10 mouse cellular contexts compared by ENCODE assay signal in genomic region chr6:85450140-85450539, GRCm38 (mm10). TPM values are rescaled to one million over a fixed set of nuclear protein-coding genes. Genes with fewer than 3 reads are reported as not detected.
A peak's percentile ranks its signal among the peaks of the same experiment; 100 is the strongest.
DNase-seq lines count a peak whose midpoint lies in the region; ATAC-seq and TF ChIP-seq lines count a peak whose summit lies in the region.
"Not testable (repeated sequence)": the region's sequence is repeated elsewhere in the genome, so short reads cannot be mapped to it uniquely, and the experiment has no call there.
"Had no signal": no experiment of that assay in that cellular context is flagged by ENCODE, and none has a peak within 500 bp of the region (broad histone marks: within the 10 kb centered on the region; RNA-seq: fewer than 3 reads in every experiment).

No protein-coding gene starts in this region.

- not testable (repeated sequence) for H3K27me3 ChIP-seq in ES-Bruce4 (ENCODE audit: control insufficient read depth, insufficient read depth, low read length, poor library complexity, severe bottlenecking); forebrain, embryonic 10.5 days (ENCODE audit: poor library complexity, severe bottlenecking); heart, embryonic 15.5 days; limb, embryonic 10.5 days (ENCODE audit: low read depth, poor library complexity, severe bottlenecking); liver, embryonic 16.5 days (ENCODE audit: control insufficient read depth, insufficient read depth, low read depth, low read length); midbrain, embryonic 14.5 days (ENCODE audit: control insufficient read depth, insufficient read depth, low read length); stomach, embryonic 16.5 days (ENCODE audit: control insufficient read depth, insufficient read depth, low read length)

- 66% methylated on average over 1 of the region's 1 CpGs for WGBS in forebrain, embryonic 10.5 days
- WGBS in heart, embryonic 15.5 days, result 53% methylated on average over 1 of the region's 1 CpGs
- 64% methylated on average over 1 of the region's 1 CpGs for WGBS in limb, embryonic 10.5 days
- 24% methylated on average over 1 of the region's 1 CpGs for WGBS in liver, embryonic 16.5 days (ENCODE audit: insufficient replicate concordance)
- 82% methylated on average over 1 of the region's 1 CpGs for WGBS in midbrain, embryonic 14.5 days
- WGBS in stomach, embryonic 16.5 days, result 67% methylated on average over 1 of the region's 1 CpGs

- TF ChIP-seq EP300 in ES-Bruce4 (IDR thresholded peaks at IDR 0.05; ENCODE audit: insufficient read depth, low read depth, low read length), result not testable (repeated sequence)

- peak overlapping the region; percentile 67 for H3K9ac ChIP-seq in ES-Bruce4 (ENCODE audit: low read depth, poor library complexity, severe bottlenecking)
- peak overlapping the region; percentile 81 for H3K9ac ChIP-seq in heart, embryonic 15.5 days
- peak overlapping the region; percentile 90 for H3K9ac ChIP-seq in liver, embryonic 16.5 days (ENCODE audit: low read depth, low read length)
- H3K9ac ChIP-seq in midbrain, embryonic 14.5 days (replicated peaks; ENCODE audit: low read length), result not testable (repeated sequence)
- peak overlapping the region; percentile 84; the same call in 1 of the 2 replicates for H3K9ac ChIP-seq in stomach, embryonic 16.5 days (ENCODE audit: low read length)

- H3K4me2 ChIP-seq in heart, embryonic 15.5 days, result peak overlapping the region; percentile 97
- peak overlapping the region; percentile 100 for H3K4me2 ChIP-seq in liver, embryonic 16.5 days (ENCODE audit: low read depth, low read length)
- H3K4me2 ChIP-seq in midbrain, embryonic 14.5 days (ENCODE audit: low read length), result peak overlapping the region; percentile 83
- H3K4me2 ChIP-seq in stomach, embryonic 16.5 days (ENCODE audit: low read depth, low read length), result peak overlapping the region; percentile 93

- H3K27ac ChIP-seq in ES-Bruce4 (ENCODE audit: insufficient read depth, low read length); heart, embryonic 15.5 days; limb, embryonic 10.5 days; liver, embryonic 16.5 days (ENCODE audit: low read length); midbrain, embryonic 14.5 days (replicated peaks; ENCODE audit: low read depth, low read length); stomach, embryonic 16.5 days (ENCODE audit: low read length): not testable (repeated sequence)
- 0 out of 2 replicates have a peak overlapping the region, but pooled peaks have one; percentile 95 for H3K27ac ChIP-seq in forebrain, embryonic 10.5 days

- not testable (repeated sequence) for ATAC-seq in heart, embryonic 15.5 days (replicated peaks; ENCODE audit: insufficient number of reproducible peaks, insufficient read depth, low FRiP score, low read depth); liver, embryonic 16.5 days (ENCODE audit: low read depth); midbrain, embryonic 14.5 days (ENCODE audit: low FRiP score, low TSS enrichment); stomach, embryonic 16.5 days (ENCODE audit: insufficient read depth, low FRiP score)

- H3K4me3 ChIP-seq in ES-Bruce4 (ENCODE audit: low read depth, low read length), result not testable (repeated sequence)
- peak overlapping the region; percentile 70; the same call in 1 of the 2 replicates for H3K4me3 ChIP-seq in forebrain, embryonic 10.5 days
- H3K4me3 ChIP-seq in heart, embryonic 15.5 days, result peak overlapping the region; percentile 65
- peak overlapping the region; percentile 69 for H3K4me3 ChIP-seq in limb, embryonic 10.5 days
- H3K4me3 ChIP-seq in liver, embryonic 16.5 days (ENCODE audit: low read depth, low read length), result peak overlapping the region; percentile 80
- H3K4me3 ChIP-seq in midbrain, embryonic 14.5 days (replicated peaks; ENCODE audit: low read depth, low read length), result peak overlapping the region; percentile 56; the same call in 1 of the 2 replicates
- peak overlapping the region; percentile 66 for H3K4me3 ChIP-seq in stomach, embryonic 16.5 days (replicated peaks; ENCODE audit: low read length)

- TF ChIP-seq POLR2A in ES-Bruce4 (IDR thresholded peaks at IDR 0.05; ENCODE audit: insufficient read depth, low read length), result not testable (repeated sequence)

- not testable (repeated sequence) for H3K4me1 ChIP-seq in ES-Bruce4 (ENCODE audit: control insufficient read depth, insufficient read depth, low read length)
- peaks cover 36% of the 10 kb centered on the region for H3K4me1 ChIP-seq in forebrain, embryonic 10.5 days
- peaks cover 28% of the 10 kb centered on the region for H3K4me1 ChIP-seq in heart, embryonic 15.5 days (replicated peaks)
- H3K4me1 ChIP-seq in limb, embryonic 10.5 days, result peaks cover 30% of the 10 kb centered on the region
- peaks cover 28% of the 10 kb centered on the region for H3K4me1 ChIP-seq in liver, embryonic 16.5 days (ENCODE audit: control insufficient read depth, low read depth, low read length)
- H3K4me1 ChIP-seq in midbrain, embryonic 14.5 days (ENCODE audit: control insufficient read depth, insufficient read depth, low read length), result peaks cover 24% of the 10 kb centered on the region
- H3K4me1 ChIP-seq in stomach, embryonic 16.5 days (ENCODE audit: control insufficient read depth, insufficient read depth, low read length), result peaks cover 18% of the 10 kb centered on the region

- not testable (repeated sequence) for H3K36me3 ChIP-seq in ES-Bruce4 (ENCODE audit: control insufficient read depth, insufficient read depth, low read length, poor library complexity, severe bottlenecking); liver, embryonic 16.5 days (ENCODE audit: control insufficient read depth, insufficient read depth); stomach, embryonic 16.5 days (ENCODE audit: control insufficient read depth, insufficient read depth, low read length)
- H3K36me3 ChIP-seq in forebrain, embryonic 10.5 days (replicated peaks), result peaks cover 43% of the 10 kb centered on the region
- H3K36me3 ChIP-seq in heart, embryonic 15.5 days, result peaks cover 26% of the 10 kb centered on the region; the same call in 1 of the 2 replicates
- peaks cover 40% of the 10 kb centered on the region for H3K36me3 ChIP-seq in limb, embryonic 10.5 days
- H3K36me3 ChIP-seq in midbrain, embryonic 14.5 days (ENCODE audit: control insufficient read depth, insufficient read depth, low read length), result peaks cover 16% of the 10 kb centered on the region

- H3K9me3 ChIP-seq in ES-Bruce4 (replicated peaks; ENCODE audit: control insufficient read depth, insufficient read depth, low read length, poor library complexity, severe bottlenecking); forebrain, embryonic 10.5 days; heart, embryonic 15.5 days (replicated peaks); limb, embryonic 10.5 days (replicated peaks); liver, embryonic 16.5 days (replicated peaks; ENCODE audit: control insufficient read depth, low read length); midbrain, embryonic 14.5 days (ENCODE audit: control insufficient read depth, low read length); stomach, embryonic 16.5 days (replicated peaks; ENCODE audit: control insufficient read depth, low read length): not testable (repeated sequence)

- not testable (repeated sequence) for TF ChIP-seq CTCF in ES-Bruce4 (IDR thresholded peaks at IDR 0.05; ENCODE audit: low read depth, low read length)

- not testable (repeated sequence) for DNase-seq in forebrain, embryonic 10.5 days (ENCODE audit: extremely low spot score, low spot score); limb, embryonic 10.5 days (ENCODE audit: low spot score); midbrain, embryonic 14.5 days
- peak; percentile 16 for DNase-seq in induced T-regulatory cell, adult 2 months (ENCODE audit: low read depth)

RNA-seq across cellular contexts. Expression of gene Cct7, which starts 1.2 kb away (rescaled TPM):
- 463 and 467 TPM in 2 replicates for polyA plus RNA-seq in ES-Bruce4 (2011; ENCODE audit: insufficient read depth, insufficient read length, low read depth, missing spikeins)
- polyA plus RNA-seq in forebrain, embryonic 10.5 days (2016; fragmentation: Nextera tagmentation; extraction: Ambion mirVana), result 766 and 774 TPM in 2 replicates
- polyA plus RNA-seq in heart, embryonic 15.5 days (2015; fragmentation: Nextera tagmentation; extraction: Ambion mirVana), result 312 and 362 TPM in 2 replicates
- 778 and 852 TPM in 2 replicates for polyA plus RNA-seq in limb, embryonic 10.5 days (2016; fragmentation: Nextera tagmentation; extraction: Ambion mirVana)
- polyA plus RNA-seq in liver, embryonic 16.5 days (2015; fragmentation: Nextera tagmentation; extraction: Ambion mirVana), result 224 and 249 TPM in 2 replicates
- polyA plus RNA-seq in midbrain, embryonic 14.5 days (2014; fragmentation: Nextera tagmentation; extraction: Ambion mirVana), result 589 and 591 TPM in 2 replicates
- 415 and 427 TPM in 2 replicates for polyA plus RNA-seq in stomach, embryonic 16.5 days (2015; fragmentation: Nextera tagmentation; extraction: Ambion mirVana)

RNA-seq across cellular contexts. Expression of gene Pradc1, which starts 1.6 kb away (rescaled TPM):
- polyA plus RNA-seq in ES-Bruce4 (2011; ENCODE audit: insufficient read depth, insufficient read length, low read depth, missing spikeins), result 4.7 and 9.6 TPM in 2 replicates
- polyA plus RNA-seq in forebrain, embryonic 10.5 days (2016; fragmentation: Nextera tagmentation; extraction: Ambion mirVana), result 35.3 and 37.2 TPM in 2 replicates
- polyA plus RNA-seq in heart, embryonic 15.5 days (2015; fragmentation: Nextera tagmentation; extraction: Ambion mirVana), result 38.8 and 41.9 TPM in 2 replicates
- polyA plus RNA-seq in limb, embryonic 10.5 days (2016; fragmentation: Nextera tagmentation; extraction: Ambion mirVana), result 23.3 and 29.0 TPM in 2 replicates
- 23.4 and 23.9 TPM in 2 replicates for polyA plus RNA-seq in liver, embryonic 16.5 days (2015; fragmentation: Nextera tagmentation; extraction: Ambion mirVana)
- polyA plus RNA-seq in midbrain, embryonic 14.5 days (2014; fragmentation: Nextera tagmentation; extraction: Ambion mirVana), result 15.0 and 18.5 TPM in 2 replicates
- polyA plus RNA-seq in stomach, embryonic 16.5 days (2015; fragmentation: Nextera tagmentation; extraction: Ambion mirVana), result 39.1 and 39.4 TPM in 2 replicates

RNA-seq across cellular contexts. Expression of gene Smyd5, which starts 18.4 kb away (rescaled TPM):
- 42.3 and 44.4 TPM in 2 replicates for polyA plus RNA-seq in ES-Bruce4 (2011; ENCODE audit: insufficient read depth, insufficient read length, low read depth, missing spikeins)
- polyA plus RNA-seq in forebrain, embryonic 10.5 days (2016; fragmentation: Nextera tagmentation; extraction: Ambion mirVana), result 84.4 and 85.8 TPM in 2 replicates
- 29.6 and 38.4 TPM in 2 replicates for polyA plus RNA-seq in heart, embryonic 15.5 days (2015; fragmentation: Nextera tagmentation; extraction: Ambion mirVana)
- polyA plus RNA-seq in limb, embryonic 10.5 days (2016; fragmentation: Nextera tagmentation; extraction: Ambion mirVana), result 88.0 and 104 TPM in 2 replicates
- 18.1 and 18.9 TPM in 2 replicates for polyA plus RNA-seq in liver, embryonic 16.5 days (2015; fragmentation: Nextera tagmentation; extraction: Ambion mirVana)
- polyA plus RNA-seq in midbrain, embryonic 14.5 days (2014; fragmentation: Nextera tagmentation; extraction: Ambion mirVana), result 54.0 and 55.9 TPM in 2 replicates
- polyA plus RNA-seq in stomach, embryonic 16.5 days (2015; fragmentation: Nextera tagmentation; extraction: Ambion mirVana), result 41.6 and 43.1 TPM in 2 replicates

RNA-seq across cellular contexts. Expression of gene Noto, which starts 26.5 kb away (rescaled TPM):
- not detected in 2 replicates for polyA plus RNA-seq in ES-Bruce4 (2011; ENCODE audit: insufficient read depth, insufficient read length, low read depth, missing spikeins)
- not detected in 2 replicates for polyA plus RNA-seq in forebrain, embryonic 10.5 days (2016; fragmentation: Nextera tagmentation; extraction: Ambion mirVana)
- 0.15 TPM in 1 of 2 replicates, not detected in the other for polyA plus RNA-seq in heart, embryonic 15.5 days (2015; fragmentation: Nextera tagmentation; extraction: Ambion mirVana)
- not detected in 2 replicates for polyA plus RNA-seq in limb, embryonic 10.5 days (2016; fragmentation: Nextera tagmentation; extraction: Ambion mirVana)
- not detected in 2 replicates for polyA plus RNA-seq in liver, embryonic 16.5 days (2015; fragmentation: Nextera tagmentation; extraction: Ambion mirVana)
- not detected in 2 replicates for polyA plus RNA-seq in midbrain, embryonic 14.5 days (2014; fragmentation: Nextera tagmentation; extraction: Ambion mirVana)
- not detected in 2 replicates for polyA plus RNA-seq in stomach, embryonic 16.5 days (2015; fragmentation: Nextera tagmentation; extraction: Ambion mirVana)
- polyA plus RNA-seq: adrenal gland, adult 2 months; CD4-positive, CD25-positive, alpha-beta regulatory T cell, adult 4 months had no signal

RNA-seq across cellular contexts. Expression of gene Fbxo41, which starts 52.7 kb away (rescaled TPM):
- 0.24 and 0.43 TPM in 2 replicates for polyA plus RNA-seq in ES-Bruce4 (2011; ENCODE audit: insufficient read depth, insufficient read length, low read depth, missing spikeins)
- polyA plus RNA-seq in forebrain, embryonic 10.5 days (2016; fragmentation: Nextera tagmentation; extraction: Ambion mirVana), result 0.48 and 0.64 TPM in 2 replicates
- 0.03 and 0.15 TPM in 2 replicates for polyA plus RNA-seq in heart, embryonic 15.5 days (2015; fragmentation: Nextera tagmentation; extraction: Ambion mirVana)
- polyA plus RNA-seq in limb, embryonic 10.5 days (2016; fragmentation: Nextera tagmentation; extraction: Ambion mirVana), result 0.87 and 2.0 TPM in 2 replicates
- polyA plus RNA-seq in liver, embryonic 16.5 days (2015; fragmentation: Nextera tagmentation; extraction: Ambion mirVana), result not detected in 2 replicates
- polyA plus RNA-seq in midbrain, embryonic 14.5 days (2014; fragmentation: Nextera tagmentation; extraction: Ambion mirVana), result 10.1 and 11.4 TPM in 2 replicates
- 0.17 and 0.22 TPM in 2 replicates for polyA plus RNA-seq in stomach, embryonic 16.5 days (2015; fragmentation: Nextera tagmentation; extraction: Ambion mirVana)
